Mouse (Mus musculus): ENCODE measurements around the gene Nim1k. TPM values are rescaled to one million over a fixed set of nuclear protein-coding genes. Genes with fewer than 3 reads are reported as not detected.
"Not testable (repeated sequence)": the region's sequence is repeated elsewhere in the genome, so short reads cannot be mapped to it uniquely, and the experiment has no call there.

Nim1k gene
- polyA plus RNA-seq, 1 experiment from 2014 or later = 0.19 TPM

DNA sequence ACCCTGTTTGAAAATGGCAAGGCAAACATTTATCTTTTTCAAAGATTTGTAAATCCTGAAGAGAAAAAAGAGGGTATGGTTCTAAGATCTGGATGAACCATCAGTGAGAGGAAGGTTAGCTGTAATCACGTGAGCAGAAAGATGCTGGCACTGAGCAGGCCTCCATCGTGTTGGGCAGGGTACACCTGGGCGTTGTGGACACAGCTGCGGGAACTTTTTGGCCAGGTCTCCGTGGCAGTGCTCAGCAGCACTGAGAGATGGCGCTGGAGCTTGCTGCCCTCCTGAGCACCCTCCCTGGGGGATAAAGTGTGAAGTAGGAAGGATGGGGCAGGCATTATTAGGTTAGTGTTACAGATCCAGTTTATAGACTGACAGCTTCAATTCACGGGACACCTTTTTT lies 48.7 kb downstream of the Nim1k start:
- no peaks in the 10 kb centered on the region for H3K4me1 ChIP-seq (replicated peaks; ENCODE audit: control insufficient read depth, insufficient read depth, low read length)
- no peak overlapping the region for H3K27ac ChIP-seq (ENCODE audit: low read depth, low read length)
- no peak overlapping the region for H3K4me2 ChIP-seq
- no peaks in the 10 kb centered on the region for H3K9me3 ChIP-seq (ENCODE audit: control insufficient read depth, low read length)
- DNase-seq (ENCODE audit: low spot score) (no peak), ATAC-seq (replicated peaks; ENCODE audit: low FRiP score) (no peak)
- no peak overlapping the region for H3K4me3 ChIP-seq (ENCODE audit: low read depth, low read length)
- peaks cover 8% of the 10 kb centered on the region; the same call in 1 of the 2 replicates for H3K36me3 ChIP-seq (ENCODE audit: control insufficient read depth, insufficient read depth, low read length)
- WGBS = 80% methylated on average over 7 of the region's 7 CpGs
- no peaks in the 10 kb centered on the region for H3K27me3 ChIP-seq (replicated peaks; ENCODE audit: control insufficient read depth, insufficient read depth, low read length)
- H3K9ac ChIP-seq (ENCODE audit: low read depth, low read length) = no peak overlapping the region

DNA sequence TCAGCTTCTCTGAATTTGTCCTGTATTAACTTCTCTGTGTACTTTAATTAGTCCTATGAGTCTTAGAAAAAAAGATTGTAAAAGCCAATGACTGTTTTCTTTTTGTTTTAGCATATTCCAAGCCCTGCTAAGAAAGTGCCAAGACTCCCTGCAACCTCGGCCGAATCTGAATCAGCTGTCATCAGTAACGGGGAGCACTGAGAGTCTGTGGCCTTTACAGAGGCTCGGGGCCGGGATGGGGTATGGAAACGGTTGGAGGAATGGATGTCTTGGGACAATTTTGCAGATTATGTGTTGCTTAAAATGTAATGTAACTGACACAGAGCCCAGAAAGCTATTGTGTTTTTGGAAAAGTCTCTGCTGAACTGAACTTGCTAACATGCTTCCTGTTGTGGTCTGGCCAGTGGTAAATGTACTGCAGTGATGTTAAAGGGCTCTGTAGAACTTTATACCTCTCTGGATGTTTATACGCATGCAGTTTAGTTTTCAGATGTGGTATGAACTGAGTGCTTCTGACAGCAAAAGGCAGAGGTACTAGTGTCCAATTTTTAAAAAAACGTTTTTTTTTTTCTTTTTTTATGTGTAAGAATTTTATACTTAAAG lies 49.3 kb downstream of the Nim1k start:
- WGBS = 83% methylated on average over 7 of the region's 8 CpGs
- not testable (repeated sequence) for H3K4me3 ChIP-seq (ENCODE audit: low read depth, low read length); H3K4me1 ChIP-seq (replicated peaks; ENCODE audit: control insufficient read depth, insufficient read depth, low read length); DNase-seq (ENCODE audit: low spot score); H3K4me2 ChIP-seq; H3K27me3 ChIP-seq (replicated peaks; ENCODE audit: control insufficient read depth, insufficient read depth, low read length); ATAC-seq (replicated peaks; ENCODE audit: low FRiP score); H3K27ac ChIP-seq (ENCODE audit: low read depth, low read length); H3K9me3 ChIP-seq (ENCODE audit: control insufficient read depth, low read length); H3K9ac ChIP-seq (ENCODE audit: low read depth, low read length); H3K36me3 ChIP-seq (ENCODE audit: control insufficient read depth, insufficient read depth, low read length)

DNA sequence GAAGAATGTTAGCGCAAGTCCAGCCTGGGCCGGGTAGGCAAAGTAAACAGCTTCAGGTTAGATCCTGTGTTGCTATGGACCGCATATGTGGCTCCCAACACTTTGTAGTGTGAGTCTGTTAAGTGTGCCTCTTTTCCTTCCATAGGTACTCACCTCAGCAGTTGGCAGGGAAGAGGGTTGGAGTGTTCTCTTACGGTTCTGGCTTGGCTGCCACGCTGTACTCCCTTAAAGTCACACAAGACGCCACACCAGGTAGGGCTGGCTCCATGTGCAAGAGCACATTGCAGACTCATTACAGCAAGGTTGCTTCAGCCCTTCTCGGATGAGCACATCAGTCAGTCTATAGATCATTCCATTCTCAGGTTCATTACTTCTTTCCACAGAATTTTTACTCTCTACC lies 51.4 kb downstream of the Nim1k start:
- 93% methylated on average over 7 of the region's 7 CpGs for WGBS
- Histone ChIP-seq H3K9ac (ENCODE audit: low read depth, low read length) (no peak overlapping the region), H3K4me1 (replicated peaks; ENCODE audit: control insufficient read depth, insufficient read depth, low read length) (no peaks in the 10 kb centered on the region), H3K4me2 (no peak overlapping the region), H3K27ac (ENCODE audit: low read depth, low read length) (no peak overlapping the region), H3K4me3 (ENCODE audit: low read depth, low read length) (no peak overlapping the region), H3K27me3 (replicated peaks; ENCODE audit: control insufficient read depth, insufficient read depth, low read length) (no peaks in the 10 kb centered on the region), H3K9me3 (ENCODE audit: control insufficient read depth, low read length) (no peaks in the 10 kb centered on the region), H3K36me3 (ENCODE audit: control insufficient read depth, insufficient read depth, low read length) (peaks cover 10% of the 10 kb centered on the region)
- ATAC-seq (replicated peaks; ENCODE audit: low FRiP score) (no peak), DNase-seq (ENCODE audit: low spot score) (no peak)

DNA sequence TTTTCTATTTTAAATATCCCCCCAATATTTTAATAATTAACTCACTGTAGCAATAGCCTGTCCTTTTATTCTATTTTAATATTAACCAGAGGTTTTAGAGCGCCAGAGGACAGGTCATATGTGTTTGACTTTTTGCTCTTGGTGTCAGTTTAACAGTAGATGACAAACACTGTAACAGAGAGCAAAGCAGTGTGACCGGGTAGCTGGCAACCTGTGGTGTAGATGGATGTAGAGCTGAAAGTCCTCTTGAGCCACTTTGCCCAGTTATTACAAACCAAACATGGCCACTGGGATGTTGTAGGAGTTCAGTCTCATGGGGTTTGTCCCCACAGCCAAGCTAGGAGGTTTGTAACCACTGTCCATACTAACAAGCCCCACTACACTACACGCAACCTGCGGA lies 57.2 kb downstream of the Nim1k start:
- no peaks in the 10 kb centered on the region for H3K9me3 ChIP-seq (ENCODE audit: control insufficient read depth, low read length)
- DNase-seq (ENCODE audit: low spot score) = no peak
- H3K27me3 ChIP-seq (replicated peaks; ENCODE audit: control insufficient read depth, insufficient read depth, low read length) = no peaks in the 10 kb centered on the region
- peaks cover 7% of the 10 kb centered on the region for H3K36me3 ChIP-seq (ENCODE audit: control insufficient read depth, insufficient read depth, low read length)
- no peak overlapping the region for H3K27ac ChIP-seq (ENCODE audit: low read depth, low read length)
- H3K9ac ChIP-seq (ENCODE audit: low read depth, low read length) = no peak overlapping the region
- no peak for ATAC-seq (replicated peaks; ENCODE audit: low FRiP score)
- peaks cover 5% of the 10 kb centered on the region; the same call in 1 of the 2 replicates for H3K4me1 ChIP-seq (replicated peaks; ENCODE audit: control insufficient read depth, insufficient read depth, low read length)
- 89% methylated on average over 4 of the region's 4 CpGs for WGBS
- H3K4me2 ChIP-seq = no peak overlapping the region
- no peak overlapping the region for H3K4me3 ChIP-seq (ENCODE audit: low read depth, low read length)

DNA sequence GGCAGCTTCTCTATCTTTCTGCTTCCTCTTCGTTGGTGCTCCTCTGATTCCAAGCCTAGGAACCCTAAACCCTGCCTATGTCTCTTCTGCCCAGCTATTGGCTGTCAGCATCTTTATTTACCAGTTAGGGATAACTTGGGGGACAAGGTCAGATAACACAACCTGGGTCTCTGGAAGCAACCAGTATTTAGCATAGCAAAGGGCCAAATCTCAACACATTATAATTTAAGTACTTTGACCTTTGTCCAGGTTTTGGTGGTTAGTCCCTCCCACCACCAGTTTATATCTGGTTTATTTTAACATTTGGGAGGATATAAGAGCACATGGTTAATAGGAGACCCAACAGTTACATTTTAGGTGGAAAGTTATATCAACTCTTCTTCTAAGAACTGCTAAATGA lies 59.2 kb downstream of the Nim1k start:
- Histone ChIP-seq H3K27ac (ENCODE audit: low read depth, low read length) (no peak overlapping the region), H3K4me1 (replicated peaks; ENCODE audit: control insufficient read depth, insufficient read depth, low read length) (peaks cover 5% of the 10 kb centered on the region; the same call in 1 of the 2 replicates), H3K9me3 (ENCODE audit: control insufficient read depth, low read length) (no peaks in the 10 kb centered on the region), H3K36me3 (ENCODE audit: control insufficient read depth, insufficient read depth, low read length) (peaks cover 7% of the 10 kb centered on the region), H3K4me3 (ENCODE audit: low read depth, low read length) (no peak overlapping the region), H3K27me3 (replicated peaks; ENCODE audit: control insufficient read depth, insufficient read depth, low read length) (no peaks in the 10 kb centered on the region), H3K9ac (ENCODE audit: low read depth, low read length) (no peak overlapping the region), H3K4me2 (no peak overlapping the region)
- no peak for DNase-seq (ENCODE audit: low spot score)
- WGBS = 80% methylated on average over 1 of the region's 1 CpGs
- no peak for ATAC-seq (replicated peaks; ENCODE audit: low FRiP score)

DNA sequence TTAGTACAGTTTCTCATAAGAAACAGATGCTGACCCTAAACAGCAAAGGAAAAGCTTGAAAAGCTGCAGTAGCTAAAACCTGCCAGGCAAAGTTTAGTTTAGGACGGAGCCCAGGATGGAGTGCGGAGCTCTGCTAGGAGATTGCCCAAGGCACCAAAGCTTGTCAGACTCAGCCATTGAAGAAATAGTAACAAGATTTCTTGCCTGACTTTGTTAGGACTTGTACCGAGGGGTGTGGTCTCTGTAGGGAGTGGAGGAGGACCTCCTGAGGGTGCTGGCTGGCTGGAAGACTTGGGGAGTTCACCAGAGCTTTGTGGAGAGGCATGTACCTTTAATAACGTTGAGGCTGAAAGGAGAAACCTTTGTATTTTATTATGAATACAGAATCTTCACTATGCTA lies 60.0 kb downstream of the Nim1k start:
- no peak for DNase-seq (ENCODE audit: low spot score)
- no peak overlapping the region for H3K4me2 ChIP-seq
- no peak overlapping the region for H3K9ac ChIP-seq (ENCODE audit: low read depth, low read length)
- H3K4me1 ChIP-seq (replicated peaks; ENCODE audit: control insufficient read depth, insufficient read depth, low read length) = peaks cover 9% of the 10 kb centered on the region
- no peak for ATAC-seq (replicated peaks; ENCODE audit: low FRiP score)
- H3K36me3 ChIP-seq (ENCODE audit: control insufficient read depth, insufficient read depth, low read length) = peaks cover 4% of the 10 kb centered on the region
- no peaks in the 10 kb centered on the region for H3K27me3 ChIP-seq (replicated peaks; ENCODE audit: control insufficient read depth, insufficient read depth, low read length)
- H3K27ac ChIP-seq (ENCODE audit: low read depth, low read length) = no peak overlapping the region
- WGBS = 80% methylated on average over 4 of the region's 4 CpGs
- no peaks in the 10 kb centered on the region for H3K9me3 ChIP-seq (ENCODE audit: control insufficient read depth, low read length)
- no peak overlapping the region for H3K4me3 ChIP-seq (ENCODE audit: low read depth, low read length)

DNA sequence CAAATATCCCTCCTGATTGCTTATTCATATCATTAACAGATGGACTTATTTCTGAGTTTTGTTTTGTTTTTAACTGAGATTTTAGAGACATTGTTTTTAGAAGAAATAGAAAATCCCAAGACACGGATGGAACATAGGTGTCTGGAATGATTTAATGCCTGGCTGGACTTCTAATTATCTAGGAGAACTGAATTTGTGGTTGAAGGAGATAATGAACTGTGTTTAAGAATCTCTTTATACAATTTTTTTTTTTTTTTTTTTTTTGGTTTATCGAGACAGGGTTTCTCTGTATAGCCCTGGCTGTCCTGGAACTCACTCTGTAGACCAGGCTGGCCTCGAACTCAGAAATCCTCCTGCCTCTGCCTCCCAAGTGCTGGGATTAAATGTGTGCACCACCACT lies 63.7 kb downstream of the Nim1k start:
- not testable (repeated sequence) for H3K9ac ChIP-seq (ENCODE audit: low read depth, low read length); H3K27ac ChIP-seq (ENCODE audit: low read depth, low read length); ATAC-seq (replicated peaks; ENCODE audit: low FRiP score); H3K27me3 ChIP-seq (replicated peaks; ENCODE audit: control insufficient read depth, insufficient read depth, low read length); H3K36me3 ChIP-seq (ENCODE audit: control insufficient read depth, insufficient read depth, low read length); DNase-seq (ENCODE audit: low spot score); H3K4me1 ChIP-seq (replicated peaks; ENCODE audit: control insufficient read depth, insufficient read depth, low read length); H3K9me3 ChIP-seq (ENCODE audit: control insufficient read depth, low read length)
- WGBS = 68% methylated on average over 3 of the region's 3 CpGs
- peak overlapping the region; percentile 66 for H3K4me3 ChIP-seq (ENCODE audit: low read depth, low read length)
- peak overlapping the region; percentile 66 for H3K4me2 ChIP-seq

DNA sequence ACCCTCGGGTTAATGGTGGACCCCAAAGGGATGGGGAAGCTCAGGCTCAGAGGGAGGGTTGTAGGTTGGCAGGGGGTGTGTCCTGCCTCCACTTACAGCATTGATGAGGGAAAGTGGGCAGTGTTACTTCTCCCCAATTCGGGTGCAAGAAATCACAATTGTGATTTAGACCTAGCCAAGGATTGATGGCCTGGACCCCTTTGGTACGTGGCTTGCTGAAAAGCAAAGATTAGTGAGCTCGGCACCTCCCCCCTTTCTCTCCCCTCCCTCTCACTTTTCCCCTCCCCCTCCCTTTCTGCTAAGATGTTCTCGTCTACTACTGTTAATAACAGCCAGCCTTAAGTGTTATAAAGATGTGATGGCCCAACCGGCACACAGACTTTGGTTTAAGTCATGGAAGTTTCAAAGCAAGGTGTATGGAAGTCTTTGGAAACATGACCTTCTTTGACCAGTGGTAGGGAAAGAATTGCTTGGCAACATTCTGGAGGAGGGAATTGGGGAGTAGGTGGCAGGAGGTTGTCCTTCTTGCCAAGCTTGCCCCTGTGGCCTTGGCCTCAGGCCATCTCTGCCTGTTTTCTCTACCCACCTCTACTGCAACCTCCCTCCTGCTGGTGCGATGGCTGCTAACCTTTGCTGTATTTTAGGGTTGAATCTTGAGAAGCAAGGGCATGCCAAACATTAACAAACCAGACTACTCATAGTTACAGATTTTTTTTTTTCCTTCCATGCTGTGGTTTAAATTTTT lies 64.6 kb downstream of the Nim1k start:
- Histone ChIP-seq H3K4me1 (replicated peaks; ENCODE audit: control insufficient read depth, insufficient read depth, low read length) (peaks cover 9% of the 10 kb centered on the region), H3K4me2 (peak overlapping the region; percentile 66), H3K9me3 (ENCODE audit: control insufficient read depth, low read length) (no peaks in the 10 kb centered on the region), H3K9ac (ENCODE audit: low read depth, low read length) (peak overlapping the region; percentile 70), H3K36me3 (ENCODE audit: control insufficient read depth, insufficient read depth, low read length) (no peaks in the 10 kb centered on the region), H3K4me3 (ENCODE audit: low read depth, low read length) (peak overlapping the region; percentile 66), H3K27me3 (replicated peaks; ENCODE audit: control insufficient read depth, insufficient read depth, low read length) (no peaks in the 10 kb centered on the region), H3K27ac (ENCODE audit: low read depth, low read length) (peak overlapping the region; percentile 73)
- DNase-seq (ENCODE audit: low spot score) (peak; percentile 41), ATAC-seq (replicated peaks; ENCODE audit: low FRiP score) (no peak)
- WGBS = 7% methylated on average over 7 of the region's 7 CpGs

All from liver, embryonic 11.5 days (tissue).